Mouse (Mus musculus) intestine, postnatal 0 days (tissue): ENCODE data around the gene Gtf3c4. TPM values are rescaled to one million over a fixed set of nuclear protein-coding genes. Genes with fewer than 3 reads are reported as not detected.

Experiments
- ATAC-seq: fragments of 200-750 bp; cut with Nextera tagmentation; 2 replicates; pipeline ENCODE4 v1.8.0; 2017; ENCODE audit warnings: mild to moderate bottlenecking, moderate TSS enrichment, moderate library complexity
- H3K27ac ChIP-seq: fragments of 300-500 bp; sonication (generic); 2 replicates; pipeline ENCODE4 v1.5.1; 2014; ENCODE audit warnings: mild to moderate bottlenecking, low read depth, low read length, moderate library complexity
- H3K27me3 ChIP-seq: fragments of 300-500 bp; sonication (generic); replicated peaks from 2 replicates; pipeline ENCODE4 v1.6.1; 2014; ENCODE audit warnings: low read length, mixed read lengths; ENCODE audit not compliant: control insufficient read depth, insufficient read depth
- H3K36me3 ChIP-seq: fragments of 300-500 bp; sonication (generic); 2 replicates; pipeline ENCODE4 v1.6.1; 2014; ENCODE audit warnings: mild to moderate bottlenecking, moderate library complexity; ENCODE audit not compliant: control insufficient read depth, insufficient read depth
- H3K4me1 ChIP-seq: fragments of 300-500 bp; sonication (generic); replicated peaks from 2 replicates; pipeline ENCODE4 v1.6.1; 2014; ENCODE audit warnings: antibody characterized with exemption, low read length, mixed read lengths; ENCODE audit not compliant: control insufficient read depth, insufficient read depth
- H3K4me2 ChIP-seq: fragments of 300-500 bp; sonication (generic); replicated peaks from 2 replicates; pipeline ENCODE4 v1.6.1; 2014; ENCODE audit warnings: low read depth, mild to moderate bottlenecking, moderate library complexity
- H3K4me3 ChIP-seq: fragments of 300-500 bp; sonication (generic); 2 replicates; pipeline ENCODE4 v1.5.1; 2014; ENCODE audit warnings: low read depth, low read length
- H3K9ac ChIP-seq: fragments of 300-500 bp; sonication (generic); 2 replicates; pipeline ENCODE4 v1.6.1; 2014; ENCODE audit warnings: mild to moderate bottlenecking, low read depth, low read length
- H3K9me3 ChIP-seq: fragments of 300-500 bp; sonication (generic); 2 replicates; pipeline ENCODE4 v1.6.1; 2016; ENCODE audit warnings: mixed run types; ENCODE audit not compliant: control insufficient read depth
- CTCF ChIP-seq: sonication (generic); IDR thresholded peaks from 2 replicates; pipeline ENCODE4 v1.5.1; 2016; ENCODE audit warnings: low read depth, mild to moderate bottlenecking, control low read depth, antibody characterized with exemption, moderate library complexity
- WGBS: fragments of 180-500 bp; shearing (Covaris S2); extraction: QIAGEN DNeasy Blood & Tissue Kit; methylation state at CpG from one replicate; pipeline ENCODE4 v1.1.7; 2014; 5-methylcytosine and 5-hydroxymethylcytosine counted together
- polyA plus RNA-seq: library from polyadenylated mRNA; unstranded; fragments of >200 nt; fragmentation: Nextera tagmentation; extraction: Ambion mirVana; gene quantifications from 2 replicates; pipeline ENCODE4 v1.2.1, GENCODE M21; 2015

Gene Gtf3c4
- polyA plus RNA-seq, result 3.0 and 3.7 TPM in 2 replicates

DNA sequence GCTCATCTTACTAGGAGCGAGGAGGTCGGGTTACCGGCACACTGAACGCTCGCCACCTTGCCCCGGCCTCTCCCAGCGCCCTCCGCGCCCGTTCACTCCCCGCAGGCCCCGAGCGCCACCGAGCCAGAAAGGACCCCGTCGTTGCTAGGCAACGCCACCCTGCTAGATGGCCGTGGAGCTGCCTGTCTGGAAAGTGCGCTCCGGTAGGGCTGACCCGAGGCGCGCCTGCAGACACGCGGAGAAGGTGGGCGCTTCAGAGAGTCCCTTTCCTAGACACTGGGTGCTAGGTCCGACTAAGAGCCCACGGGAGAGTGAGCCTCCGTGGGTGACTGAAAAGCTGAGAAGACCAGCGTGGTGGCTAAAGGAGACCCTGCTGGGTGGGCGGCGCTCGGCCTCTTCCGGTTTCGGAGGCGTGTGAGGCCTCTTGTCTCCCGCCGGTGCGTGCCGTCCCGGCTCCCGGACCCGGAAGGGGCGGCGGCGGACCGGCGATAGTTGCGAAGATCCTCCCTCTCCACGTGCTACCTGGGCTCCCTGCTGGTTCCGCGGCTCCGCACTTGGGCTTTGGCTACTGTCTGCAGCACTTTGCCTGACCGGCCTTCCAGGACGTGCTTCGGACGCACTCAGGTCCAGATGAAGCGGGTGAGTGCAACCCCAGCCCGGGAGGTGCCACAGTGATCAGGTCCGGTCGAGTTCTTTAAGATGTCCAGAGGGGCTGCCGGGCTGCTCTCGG, at the start of gene Gtf3c4, which contains the start of gene Ddx31:
Gene Gtf3c4 (minus strand): TSS at position 139 of the 730 bp plus-strand sequence.
Gene Ddx31 (plus strand): TSS at position 185 of the 730 bp plus-strand sequence.
- peak; percentile 97 for ATAC-seq
- peaks cover 11% of the 10 kb centered on the region for H3K36me3 ChIP-seq
- H3K4me3 ChIP-seq, result peak within 1 kb of the TSS; percentile 96
- 0 out of 2 replicates have a peak, but pooled peaks cover 5% of the 10 kb centered on the region for H3K4me1 ChIP-seq
- H3K4me2 ChIP-seq, result peak within 1 kb of the TSS; percentile 95
- peak within 1 kb of the TSS; percentile 82 for H3K27ac ChIP-seq
- no peaks in the 10 kb centered on the region for H3K9me3 ChIP-seq
- peak within 1 kb of the TSS; percentile 84 for H3K9ac ChIP-seq
- no peak for TF ChIP-seq CTCF
- no peaks in the 10 kb centered on the region for H3K27me3 ChIP-seq
- 0% methylated on average over 59 of the region's 63 CpGs for WGBS

DNA sequence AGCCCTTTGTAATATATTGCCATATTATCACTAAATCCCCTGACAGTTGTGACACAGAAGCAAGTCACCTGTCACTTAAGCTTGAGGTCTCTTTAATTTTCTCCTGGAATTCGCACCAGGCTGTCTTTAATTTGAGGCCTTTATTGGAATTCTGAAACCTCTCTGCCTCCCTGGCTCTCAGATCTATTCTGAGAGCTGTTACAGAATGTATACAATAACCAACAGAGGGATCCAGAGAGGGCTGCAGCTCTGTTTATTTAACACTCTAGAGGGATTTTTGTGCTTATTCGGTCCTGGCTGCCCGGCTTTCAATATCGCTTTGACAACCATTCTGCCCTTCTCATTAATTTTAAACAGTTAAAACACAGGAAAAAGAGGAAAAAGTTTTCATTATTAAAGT, 44.8 kb upstream of the Gtf3c4 start:
- no peak overlapping the region for H3K27ac ChIP-seq
- WGBS, result 52% methylated on average over 4 of the region's 4 CpGs
- peaks cover 18% of the 10 kb centered on the region for H3K36me3 ChIP-seq
- H3K9ac ChIP-seq, result no peak overlapping the region
- no peak overlapping the region for H3K4me3 ChIP-seq
- TF ChIP-seq CTCF, result peak; percentile 17; the same call in 1 of the 2 replicates
- no peaks in the 10 kb centered on the region for H3K4me1 ChIP-seq
- H3K9me3 ChIP-seq, result no peaks in the 10 kb centered on the region
- no peak for ATAC-seq
- H3K27me3 ChIP-seq, result no peaks in the 10 kb centered on the region
- no peak overlapping the region for H3K4me2 ChIP-seq

GRCm38 (mm10) chr2:28882826-28883485, 42.8 kb upstream of the Gtf3c4 start:
- WGBS, result 74% methylated on average over 6 of the region's 6 CpGs
- H3K4me2 ChIP-seq, result no peak overlapping the region
- H3K9ac ChIP-seq, result no peak overlapping the region
- H3K27ac ChIP-seq, result no peak overlapping the region
- no peak overlapping the region for H3K4me3 ChIP-seq
- no peaks in the 10 kb centered on the region for H3K27me3 ChIP-seq
- no peak for TF ChIP-seq CTCF
- ATAC-seq, result no peak
- H3K4me1 ChIP-seq, result no peaks in the 10 kb centered on the region
- no peaks in the 10 kb centered on the region for H3K9me3 ChIP-seq
- H3K36me3 ChIP-seq, result peaks cover 23% of the 10 kb centered on the region

DNA sequence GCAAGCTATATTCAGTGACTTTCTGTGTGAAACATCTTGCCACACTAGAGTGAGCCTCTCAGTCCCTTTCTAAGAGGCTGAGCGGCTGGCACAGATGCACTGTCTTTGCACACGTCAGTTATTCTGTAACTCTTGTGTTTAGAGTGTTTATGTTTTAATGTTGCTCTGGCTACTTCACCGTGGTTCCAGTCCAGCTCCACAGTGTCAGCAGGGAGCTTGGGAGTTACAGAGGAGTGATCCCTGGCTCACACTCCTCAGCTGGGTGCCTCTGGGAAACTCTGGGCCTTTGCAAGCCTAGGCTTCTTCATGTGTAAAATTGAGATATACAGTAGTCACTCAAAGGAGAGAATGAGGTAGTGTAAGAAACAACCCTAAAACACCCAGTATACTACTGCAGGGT, 41.9 kb upstream of the Gtf3c4 start:
- ATAC-seq, result no peak
- Histone ChIP-seq H3K9me3 (no peaks in the 10 kb centered on the region), H3K36me3 (peaks cover 31% of the 10 kb centered on the region)

DNA sequence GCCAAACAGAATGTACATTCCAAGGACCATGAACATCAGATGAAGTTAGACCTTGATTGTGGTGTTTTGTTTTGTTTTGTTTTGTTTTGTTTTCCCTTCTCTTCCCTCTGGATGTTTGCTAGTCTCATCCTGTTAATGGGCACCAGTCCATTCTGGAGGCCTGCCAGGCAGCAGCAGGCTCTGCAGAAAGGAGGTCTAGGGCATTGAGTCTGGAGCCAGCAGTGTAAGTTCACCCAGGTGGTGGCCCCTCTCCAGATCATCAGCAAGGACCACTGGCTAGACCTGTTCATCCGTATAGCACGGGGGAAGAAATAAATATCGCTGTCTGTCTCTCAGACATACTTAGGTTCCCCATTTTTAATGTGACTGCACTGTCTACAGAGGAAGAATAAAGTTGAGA, 41.1 kb upstream of the Gtf3c4 start:
- ATAC-seq, result no peak

More for the DNA sequence above, 41.9 kb upstream of the Gtf3c4 start:
- Histone ChIP-seq H3K27ac (no peak overlapping the region), H3K4me1 (no peaks in the 10 kb centered on the region), H3K27me3 (no peaks in the 10 kb centered on the region), H3K4me3 (no peak overlapping the region), H3K4me2 (no peak overlapping the region), H3K9ac (no peak overlapping the region)
- 79% methylated on average over 3 of the region's 3 CpGs for WGBS
- TF ChIP-seq CTCF, result no peak

DNA sequence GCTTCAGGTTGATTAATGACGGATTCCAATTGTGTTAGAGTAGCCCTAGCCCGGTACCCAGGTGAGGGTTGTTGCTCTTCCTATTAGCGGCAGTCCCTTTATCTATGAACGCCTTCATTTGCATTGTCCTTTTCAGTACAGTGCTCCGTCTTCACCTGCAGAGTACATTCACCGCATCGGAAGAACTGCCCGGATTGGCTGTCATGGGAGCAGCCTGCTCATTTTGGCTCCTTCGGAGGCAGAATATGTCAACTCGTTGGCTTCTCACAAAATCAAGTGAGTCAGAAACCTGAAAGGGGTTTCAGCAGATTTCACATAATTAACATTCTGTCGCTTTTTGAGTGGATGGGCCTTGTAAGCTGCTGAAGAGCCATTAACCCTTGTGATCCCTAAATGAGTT, 35.4 kb upstream of the Gtf3c4 start:
- Histone ChIP-seq H3K27ac (no peak overlapping the region), H3K27me3 (no peaks in the 10 kb centered on the region), H3K4me2 (no peak overlapping the region), H3K4me3 (no peak overlapping the region), H3K9me3 (no peaks in the 10 kb centered on the region), H3K9ac (no peak overlapping the region), H3K36me3 (peaks cover 30% of the 10 kb centered on the region), H3K4me1 (no peaks in the 10 kb centered on the region)
- TF ChIP-seq CTCF, result no peak
- no peak for ATAC-seq
- WGBS, result 91% methylated on average over 11 of the region's 11 CpGs

More for the DNA sequence above, 41.1 kb upstream of the Gtf3c4 start:
- Histone ChIP-seq H3K27ac (no peak overlapping the region), H3K4me2 (no peak overlapping the region), H3K4me1 (no peaks in the 10 kb centered on the region), H3K27me3 (no peaks in the 10 kb centered on the region), H3K9ac (no peak overlapping the region), H3K36me3 (peaks cover 30% of the 10 kb centered on the region), H3K9me3 (no peaks in the 10 kb centered on the region), H3K4me3 (no peak overlapping the region)
- 94% methylated on average over 3 of the region's 3 CpGs for WGBS
- no peak for TF ChIP-seq CTCF
